Mouse (Mus musculus): ENCODE results near the gene Rnf180. TPM values are rescaled to one million over a fixed set of nuclear protein-coding genes. Genes with fewer than 3 reads are reported as not detected.
"Not testable (repeated sequence)": the region's sequence is repeated elsewhere in the genome, so short reads cannot be mapped to it uniquely, and the experiment has no call there.

Gene Rnf180
- not detected in 2 replicates for polyA plus RNA-seq (2012; ENCODE audit: insufficient read depth, insufficient read length, low replicate concordance, missing spikeins)

- 56% methylated on average over 11 of the region's 11 CpGs for WGBS
- TF ChIP-seq CTCF (IDR thresholded peaks at IDR 0.05; ENCODE audit: insufficient read depth, low read depth, low read length), result no peak
- TF ChIP-seq POLR2A (IDR thresholded peaks at IDR 0.05; ENCODE audit: insufficient read depth, low read depth, low read length), result no peak
These were observed at the start of gene Rnf180 for GRCm38 (mm10) chr13:105294715-105295114. Rnf180 (minus strand) TSS chr13:105294815.

GRCm38 (mm10) chr13:105331199-105331968 is 36.8 kb upstream of the Rnf180 start:
- Histone ChIP-seq H3K4me1 (ENCODE audit: control insufficient read depth, insufficient read depth, low read length) (no peaks in the 10 kb centered on the region), H3K4me3 (ENCODE audit: insufficient read depth, low read depth, low read length) (no peak overlapping the region), H3K27ac (ENCODE audit: insufficient read depth, low read depth, low read length) (no peak overlapping the region)
- 84% methylated on average over 5 of the region's 5 CpGs for WGBS
- TF ChIP-seq POLR2A (IDR thresholded peaks at IDR 0.05; ENCODE audit: insufficient read depth, low read depth, low read length) (no peak), CTCF (IDR thresholded peaks at IDR 0.05; ENCODE audit: insufficient read depth, low read depth, low read length) (no peak)

More at GRCm38 (mm10) chr13:105294715-105295114, at the start of gene Rnf180:
- H3K4me1 ChIP-seq (ENCODE audit: control insufficient read depth, insufficient read depth, low read length), result peaks cover 17% of the 10 kb centered on the region
- H3K27ac ChIP-seq (ENCODE audit: insufficient read depth, low read depth, low read length), result peak within 1 kb of the TSS; percentile 67
- H3K4me3 ChIP-seq (ENCODE audit: insufficient read depth, low read depth, low read length), result peak within 1 kb of the TSS; percentile 93

- no peak overlapping the region for H3K27ac ChIP-seq (ENCODE audit: insufficient read depth, low read depth, low read length)
- 74% methylated on average over 1 of the region's 1 CpGs for whole genome bisulfite sequencing
- no peak overlapping the region for H3K4me3 ChIP-seq (ENCODE audit: insufficient read depth, low read depth, low read length)
- H3K4me1 ChIP-seq (ENCODE audit: control insufficient read depth, insufficient read depth, low read length), result no peaks in the 10 kb centered on the region
- no peak for TF ChIP-seq CTCF (IDR thresholded peaks at IDR 0.05; ENCODE audit: insufficient read depth, low read depth, low read length)
- no peak for TF ChIP-seq POLR2A (IDR thresholded peaks at IDR 0.05; ENCODE audit: insufficient read depth, low read depth, low read length)
These were observed 32.3 kb upstream of the Rnf180 start for GRCm38 (mm10) chr13:105326946-105327345.

- Histone ChIP-seq H3K27ac (ENCODE audit: insufficient read depth, low read depth, low read length) (no peak overlapping the region), H3K4me3 (ENCODE audit: insufficient read depth, low read depth, low read length) (no peak overlapping the region), H3K4me1 (ENCODE audit: control insufficient read depth, insufficient read depth, low read length) (no peaks in the 10 kb centered on the region)
- no peak for TF ChIP-seq POLR2A (IDR thresholded peaks at IDR 0.05; ENCODE audit: insufficient read depth, low read depth, low read length)
- no peak for TF ChIP-seq CTCF (IDR thresholded peaks at IDR 0.05; ENCODE audit: insufficient read depth, low read depth, low read length)
- 21% methylated on average over 1 of the region's 1 CpGs for WGBS
These were observed 22.3 kb upstream of the Rnf180 start for GRCm38 (mm10) chr13:105316926-105317325.

GRCm38 (mm10) chr13:105316009-105316408 is 21.4 kb upstream of the Rnf180 start:
- no peak for TF ChIP-seq POLR2A (IDR thresholded peaks at IDR 0.05; ENCODE audit: insufficient read depth, low read depth, low read length)
- TF ChIP-seq CTCF (IDR thresholded peaks at IDR 0.05; ENCODE audit: insufficient read depth, low read depth, low read length), result no peak
- H3K4me3 ChIP-seq (ENCODE audit: insufficient read depth, low read depth, low read length), result no peak overlapping the region
- H3K4me1 ChIP-seq (ENCODE audit: control insufficient read depth, insufficient read depth, low read length), result no peaks in the 10 kb centered on the region
- no peak overlapping the region for H3K27ac ChIP-seq (ENCODE audit: insufficient read depth, low read depth, low read length)
- WGBS, result 73% methylated on average over 6 of the region's 6 CpGs

- H3K27ac ChIP-seq (ENCODE audit: insufficient read depth, low read depth, low read length), result no peak overlapping the region
- 88% methylated on average over 6 of the region's 6 CpGs for WGBS
- H3K4me3 ChIP-seq (ENCODE audit: insufficient read depth, low read depth, low read length), result no peak overlapping the region
- H3K4me1 ChIP-seq (ENCODE audit: control insufficient read depth, insufficient read depth, low read length), result no peaks in the 10 kb centered on the region
- TF ChIP-seq POLR2A (IDR thresholded peaks at IDR 0.05; ENCODE audit: insufficient read depth, low read depth, low read length), result no peak
- no peak for TF ChIP-seq CTCF (IDR thresholded peaks at IDR 0.05; ENCODE audit: insufficient read depth, low read depth, low read length)
These were observed 18.1 kb upstream of the Rnf180 start for GRCm38 (mm10) chr13:105312763-105313162.

- WGBS, result 85% methylated on average over 4 of the region's 4 CpGs
These were observed 15.9 kb upstream of the Rnf180 start for GRCm38 (mm10) chr13:105310562-105310961.

GRCm38 (mm10) chr13:105305513-105305912 is 10.9 kb upstream of the Rnf180 start:
- H3K4me3 ChIP-seq (ENCODE audit: insufficient read depth, low read depth, low read length), result no peak overlapping the region
- WGBS, result 92% methylated on average over 2 of the region's 2 CpGs
- no peak overlapping the region for H3K27ac ChIP-seq (ENCODE audit: insufficient read depth, low read depth, low read length)
- TF ChIP-seq POLR2A (IDR thresholded peaks at IDR 0.05; ENCODE audit: insufficient read depth, low read depth, low read length), result no peak
- TF ChIP-seq CTCF (IDR thresholded peaks at IDR 0.05; ENCODE audit: insufficient read depth, low read depth, low read length), result no peak
- no peaks in the 10 kb centered on the region for H3K4me1 ChIP-seq (ENCODE audit: control insufficient read depth, insufficient read depth, low read length)

More at GRCm38 (mm10) chr13:105310562-105310961, 15.9 kb upstream of the Rnf180 start:
- H3K4me3 ChIP-seq (ENCODE audit: insufficient read depth, low read depth, low read length); H3K27ac ChIP-seq (ENCODE audit: insufficient read depth, low read depth, low read length); H3K4me1 ChIP-seq (ENCODE audit: control insufficient read depth, insufficient read depth, low read length): not testable (repeated sequence)

- no peak overlapping the region for H3K27ac ChIP-seq (ENCODE audit: insufficient read depth, low read depth, low read length)
- no peaks in the 10 kb centered on the region for H3K4me1 ChIP-seq (ENCODE audit: control insufficient read depth, insufficient read depth, low read length)
- no peak overlapping the region for H3K4me3 ChIP-seq (ENCODE audit: insufficient read depth, low read depth, low read length)
- WGBS, result 78% methylated on average over 4 of the region's 4 CpGs
- no peak for TF ChIP-seq CTCF (IDR thresholded peaks at IDR 0.05; ENCODE audit: insufficient read depth, low read depth, low read length)
- TF ChIP-seq POLR2A (IDR thresholded peaks at IDR 0.05; ENCODE audit: insufficient read depth, low read depth, low read length), result no peak
These were observed 9.4 kb upstream of the Rnf180 start for GRCm38 (mm10) chr13:105304054-105304453.

All from olfactory bulb, adult 2 months (tissue).